Mouse (Mus musculus) left cerebral cortex, adult 2 months (tissue): ENCODE measurements at regions not wholly inside any gene's neighbourhood (a gene's known extent, or its start where the extent isn't known, plus 50 kb on each side); places are given as distances from the start of the nearest gene placed in this dataset.
A peak's percentile ranks its signal among the peaks of the same experiment; 100 is the strongest.

ENCODE experiments used
- DNase-seq, 2 experiments: peaks; one replicate each; pipeline ENCODE4 v3.0.0; 2021 to 2022; ENCODE audit warnings: low spot score in 2 of 2, mixed read lengths in 1 of 2; ENCODE audit errors: extremely low spot score in 1 of 2
- H3K27ac ChIP-seq: fragments of 200-600 bp; 2 replicates; pipeline ENCODE4 v1.8.1; 2022
- H3K4me3 ChIP-seq: fragments of 200-600 bp; 2 replicates; pipeline ENCODE4 v1.8.1; 2022
- CTCF ChIP-seq: fragments of 200-600 bp; IDR thresholded peaks from 2 replicates; pipeline ENCODE4 v1.8.1; 2022; ENCODE audit warnings: antibody characterized with exemption, mild to moderate bottlenecking, moderate library complexity
- intact Hi-C: fragments of 180-260 bp; cut with DNase I; formaldehyde crosslinking; loops from one replicate; pipeline ENCODE4 v1.15.1; 2025

DNA sequence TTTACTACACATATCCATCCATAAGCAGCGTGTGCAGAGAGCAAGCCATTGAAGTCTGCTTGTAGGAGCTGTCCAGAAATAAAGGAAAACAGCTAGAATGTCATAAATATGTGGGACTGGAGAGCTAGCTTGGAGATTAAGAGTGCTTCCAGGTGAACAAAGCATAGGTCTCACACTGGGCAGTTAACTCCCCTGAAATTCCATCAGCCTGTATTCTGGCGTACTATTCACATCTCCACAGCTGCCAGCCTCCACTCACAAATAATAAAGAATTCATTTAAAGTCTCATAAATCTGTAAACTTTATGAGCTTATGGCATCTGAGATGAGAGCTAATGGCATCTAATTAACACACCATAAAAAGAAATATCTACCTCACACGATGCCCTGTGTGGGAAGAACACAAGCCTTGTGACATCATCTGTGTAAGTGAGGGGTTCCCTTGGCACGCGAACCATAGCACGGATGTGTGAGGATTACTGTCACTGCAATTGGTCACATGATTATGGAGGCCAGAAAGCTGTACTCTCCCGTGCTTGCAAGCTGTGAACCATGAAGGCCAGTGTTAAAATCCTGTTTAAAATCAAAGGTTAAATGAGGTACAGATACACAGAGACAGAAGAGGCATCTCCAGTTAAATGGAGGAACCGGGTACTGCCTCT lies 394.8 kb downstream of the Lrriq3 start:
- no peak for TF ChIP-seq CTCF
- no peak for DNase-seq
- Histone ChIP-seq H3K4me3 (no peak overlapping the region), H3K27ac (no peak overlapping the region)
- intact Hi-C loops, result no loop called here

GRCm38 (mm10) chr3:155490670-155491069 lies 397.4 kb downstream of the Lrriq3 start:
- intact Hi-C loops, result no loop called here
- no peak for TF ChIP-seq CTCF

GRCm38 (mm10) chr3:155510161-155510857 lies 417.1 kb downstream of the Lrriq3 start:
- TF ChIP-seq CTCF, result no peak
- DNase-seq, result no peak
- Histone ChIP-seq H3K4me3 (no peak overlapping the region), H3K27ac (no peak overlapping the region)
- intact Hi-C loops, result no loop called here

More at GRCm38 (mm10) chr3:155490670-155491069, 397.4 kb downstream of the Lrriq3 start:
- H3K4me3 ChIP-seq, result no peak overlapping the region
- no peak overlapping the region for H3K27ac ChIP-seq
- DNase-seq, result no peak

- no peak overlapping the region for H3K27ac ChIP-seq
- no peak overlapping the region for H3K4me3 ChIP-seq
- TF ChIP-seq CTCF, result no peak
- intact Hi-C loops, result no loop called here
- no peak for DNase-seq
These were observed 420.7 kb downstream of the Lrriq3 start for GRCm38 (mm10) chr3:155513885-155514284.

GRCm38 (mm10) chr3:155529312-155529711 lies 436.1 kb downstream of the Lrriq3 start:
- intact Hi-C loops, result no loop called here
- DNase-seq, result no peak
- H3K4me3 ChIP-seq, result no peak overlapping the region
- no peak for TF ChIP-seq CTCF
- no peak overlapping the region for H3K27ac ChIP-seq

- H3K4me3 ChIP-seq, result no peak overlapping the region
- intact Hi-C loops, result no loop called here
These were observed 437.6 kb downstream of the Lrriq3 start for GRCm38 (mm10) chr3:155530811-155531210.

GRCm38 (mm10) chr3:155532075-155532474 lies 438.8 kb downstream of the Lrriq3 start:
- no peak for TF ChIP-seq CTCF
- DNase-seq, result no peak

More at GRCm38 (mm10) chr3:155530811-155531210, 437.6 kb downstream of the Lrriq3 start:
- no peak overlapping the region for H3K27ac ChIP-seq
- no peak for DNase-seq
- peak; percentile 37 for TF ChIP-seq CTCF

DNA sequence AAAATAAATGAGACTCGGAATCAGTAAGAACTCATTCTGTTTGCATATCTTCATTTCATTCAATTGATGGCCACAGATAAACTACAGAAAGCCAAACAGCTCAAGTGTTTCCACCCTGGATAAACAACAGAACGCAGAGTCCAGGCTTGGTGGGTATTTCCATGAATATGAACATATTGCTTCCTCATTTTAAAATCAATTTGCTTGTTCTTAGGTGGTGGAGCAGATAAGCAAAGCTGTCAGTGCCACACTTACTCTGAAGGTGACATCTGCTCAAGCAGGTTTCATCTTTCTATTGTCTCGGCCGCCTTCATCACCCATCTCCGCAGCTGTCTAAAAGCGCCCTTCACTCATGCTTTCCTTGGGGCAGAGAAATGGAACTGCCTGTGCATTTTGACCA lies 455.0 kb downstream of the Lrriq3 start:
- DNase-seq, result no peak
- H3K27ac ChIP-seq, result no peak overlapping the region
- intact Hi-C loops, result no loop called here
- no peak overlapping the region for H3K4me3 ChIP-seq
- TF ChIP-seq CTCF, result no peak

More at GRCm38 (mm10) chr3:155532075-155532474, 438.8 kb downstream of the Lrriq3 start:
- intact Hi-C loops, result no loop called here
- Histone ChIP-seq H3K4me3 (no peak overlapping the region), H3K27ac (no peak overlapping the region)

GRCm38 (mm10) chr3:155577111-155577510 lies 483.9 kb downstream of the Lrriq3 start:
- no peak for TF ChIP-seq CTCF
- DNase-seq, result no peak
- Histone ChIP-seq H3K4me3 (no peak overlapping the region), H3K27ac (no peak overlapping the region)
- intact Hi-C loops, result no loop called here

DNA sequence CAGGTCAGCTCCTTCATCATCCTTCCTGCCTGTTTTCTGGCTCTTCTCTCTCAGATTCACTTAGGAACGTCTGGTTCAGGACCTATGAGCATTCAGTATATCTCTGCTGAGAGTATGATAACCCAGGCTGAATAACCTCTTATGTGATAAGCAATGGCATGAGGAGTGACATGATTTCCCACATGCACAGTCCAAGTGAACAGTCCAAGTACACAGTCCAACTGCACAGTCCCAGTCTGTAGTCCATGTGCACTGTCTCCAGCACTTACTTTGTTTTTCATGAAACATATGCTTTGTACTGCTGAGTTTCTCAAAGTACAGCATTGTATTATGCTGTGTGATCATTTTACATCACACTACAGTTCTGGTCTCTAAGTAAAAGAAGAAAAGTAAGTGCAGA lies 510.8 kb downstream of the Lrriq3 start:
- no peak overlapping the region for H3K27ac ChIP-seq
- no peak for DNase-seq
- intact Hi-C loops, result no loop called here
- no peak overlapping the region for H3K4me3 ChIP-seq
- no peak for TF ChIP-seq CTCF
